Mouse (Mus musculus) ES-Bruce4 (cell line): Measurements from ENCODE around the gene Tgoln1. TPM values are rescaled to one million over a fixed set of nuclear protein-coding genes. Genes with fewer than 3 reads are reported as not detected.

Source experiments
- H3K27ac ChIP-seq: 2 replicates; pipeline ENCODE4 v1.5.1; 2012; ENCODE audit warnings: low read length, inconsistent platforms; ENCODE audit not compliant: insufficient read depth
- H3K27me3 ChIP-seq: 2 replicates; pipeline ENCODE4 v1.6.1; 2012; ENCODE audit warnings: mild to moderate bottlenecking, low read length, inconsistent platforms; ENCODE audit not compliant: control insufficient read depth, poor library complexity, insufficient read depth, severe bottlenecking
- H3K36me3 ChIP-seq: 2 replicates; pipeline ENCODE4 v1.6.1; 2012; ENCODE audit warnings: inconsistent platforms, mild to moderate bottlenecking, low read length, moderate library complexity; ENCODE audit not compliant: control insufficient read depth, poor library complexity, insufficient read depth, severe bottlenecking
- H3K4me1 ChIP-seq: one replicate; pipeline ENCODE4 v1.8.1; 2011; ENCODE audit warnings: low read length; ENCODE audit not compliant: control insufficient read depth, insufficient read depth
- H3K4me3 ChIP-seq: 2 replicates; pipeline ENCODE4 v1.5.1; 2011; ENCODE audit warnings: low read depth, mild to moderate bottlenecking, low read length
- H3K9ac ChIP-seq: 2 replicates; pipeline ENCODE4 v1.6.1; 2012; ENCODE audit warnings: low read depth, mild to moderate bottlenecking, inconsistent platforms; ENCODE audit not compliant: poor library complexity, severe bottlenecking
- H3K9me3 ChIP-seq: replicated peaks from 2 replicates; pipeline ENCODE4 v1.6.1; 2012; ENCODE audit warnings: mild to moderate bottlenecking, low read length, inconsistent platforms; ENCODE audit not compliant: control insufficient read depth, poor library complexity, insufficient read depth, severe bottlenecking
- CTCF ChIP-seq: IDR thresholded peaks from one replicate; pipeline ENCODE4 v1.8.1; 2011; ENCODE audit warnings: low read depth, low read length
- EP300 ChIP-seq: IDR thresholded peaks from 2 replicates; pipeline ENCODE4 v1.6.1; 2011; ENCODE audit warnings: low read depth, low read length; ENCODE audit not compliant: insufficient read depth
- POLR2A ChIP-seq: IDR thresholded peaks from one replicate; pipeline ENCODE4 v1.8.1; 2011; ENCODE audit warnings: low read length; ENCODE audit not compliant: insufficient read depth
- polyA plus RNA-seq: library from polyadenylated mRNA; stranded (reverse); fragments of >200 nt; gene quantifications from 2 replicates; pipeline ENCODE4 v1.2.4, GENCODE M21; 2011; ENCODE audit warnings: low read depth; ENCODE audit not compliant: missing spikeins, insufficient read depth, insufficient read length

Tgoln1 gene
- polyA plus RNA-seq, 1 experiment: 34.1 TPM

DNA sequence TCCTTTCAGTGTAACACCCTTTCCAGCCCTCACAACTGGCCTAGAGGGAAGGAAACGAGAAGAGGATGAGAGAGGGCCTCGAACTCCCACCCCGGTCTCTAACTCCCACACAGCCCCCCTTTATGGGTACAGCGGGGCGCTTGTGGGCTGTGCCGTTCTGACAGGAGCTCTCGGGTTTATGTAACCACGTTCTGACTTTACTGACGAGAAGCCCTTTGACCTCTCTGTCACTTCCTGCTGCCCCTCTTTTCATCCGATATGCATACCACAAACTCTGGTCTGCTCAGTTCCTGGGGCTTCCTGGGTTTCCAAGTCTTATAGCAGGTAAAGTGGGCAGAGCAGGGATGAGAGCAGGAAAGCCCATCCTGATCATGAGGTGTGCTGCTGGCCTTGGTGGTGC is 17.5 kb upstream of the Tgoln1 start:
- H3K27ac ChIP-seq: no peak overlapping the region
- no peak overlapping the region for H3K9ac ChIP-seq
- H3K4me1 ChIP-seq: peaks cover 3% of the 10 kb centered on the region
- H3K27me3 ChIP-seq: no peaks in the 10 kb centered on the region
- H3K4me3 ChIP-seq: no peak overlapping the region
- no peak for TF ChIP-seq EP300
- no peak for TF ChIP-seq CTCF
- TF ChIP-seq POLR2A: no peak
- peaks cover 4% of the 10 kb centered on the region; the same call in 1 of the 2 replicates for H3K36me3 ChIP-seq
- H3K9me3 ChIP-seq: no peaks in the 10 kb centered on the region

- no peak for TF ChIP-seq POLR2A
- no peak for TF ChIP-seq CTCF
- no peak for TF ChIP-seq EP300
- Histone ChIP-seq H3K4me3 (no peak overlapping the region), H3K9me3 (no peaks in the 10 kb centered on the region), H3K36me3 (peaks cover 4% of the 10 kb centered on the region; the same call in 1 of the 2 replicates), H3K9ac (no peak overlapping the region), H3K27me3 (no peaks in the 10 kb centered on the region), H3K4me1 (peaks cover 3% of the 10 kb centered on the region), H3K27ac (no peak overlapping the region)
Observed at GRCm38 (mm10) chr6:72631700-72632099, 14.9 kb upstream of the Tgoln1 start.

DNA sequence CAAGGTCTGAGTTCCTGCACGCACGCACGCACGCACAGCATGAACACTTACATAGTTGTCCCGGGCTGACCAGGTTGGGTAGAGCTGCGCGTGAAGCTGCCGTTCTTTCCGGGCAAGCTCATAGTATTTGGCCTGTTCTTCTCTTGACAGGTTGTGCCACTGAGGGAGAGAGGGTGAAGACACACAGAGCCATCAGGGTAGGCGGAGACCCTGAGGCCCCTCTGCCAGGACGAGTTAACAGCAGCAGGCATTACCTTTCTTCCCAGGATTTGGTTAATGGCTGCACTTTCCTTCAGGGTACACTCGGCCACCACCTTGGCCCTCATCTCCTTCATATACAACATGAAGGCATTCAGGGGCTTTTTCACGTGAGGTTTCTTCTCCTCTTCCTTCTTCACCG is 14.2 kb upstream of the Tgoln1 start:
- H3K9ac ChIP-seq: no peak overlapping the region
- H3K27ac ChIP-seq: no peak overlapping the region
- H3K9me3 ChIP-seq: no peaks in the 10 kb centered on the region
- H3K36me3 ChIP-seq: peaks cover 4% of the 10 kb centered on the region; the same call in 1 of the 2 replicates
- TF ChIP-seq CTCF (no peak), POLR2A (no peak), EP300 (no peak)
- no peak overlapping the region for H3K4me3 ChIP-seq
- no peaks in the 10 kb centered on the region for H3K4me1 ChIP-seq
- H3K27me3 ChIP-seq: no peaks in the 10 kb centered on the region

DNA sequence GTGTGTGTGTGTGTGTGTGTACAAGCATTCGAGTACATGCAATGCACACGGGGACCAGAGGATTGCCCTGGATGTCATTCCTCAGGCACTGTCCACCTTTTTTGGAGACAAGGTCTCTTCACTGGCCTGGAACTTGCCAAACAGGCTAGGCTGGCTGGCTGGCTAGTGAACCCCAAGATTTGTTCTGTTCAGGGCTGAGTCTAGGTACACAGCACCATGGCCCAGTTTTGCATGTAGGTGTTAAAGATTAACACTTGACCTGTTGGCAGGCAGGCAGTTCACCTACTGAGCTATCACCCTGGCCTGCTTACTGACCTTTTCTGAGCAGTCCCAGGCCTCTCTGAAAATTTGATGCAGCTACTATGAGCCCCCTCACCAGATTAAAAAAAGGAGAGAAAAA is 13.6 kb upstream of the Tgoln1 start:
- Histone ChIP-seq H3K9me3 (no peaks in the 10 kb centered on the region), H3K27ac (no peak overlapping the region), H3K36me3 (peaks cover 4% of the 10 kb centered on the region; the same call in 1 of the 2 replicates), H3K4me3 (no peak overlapping the region), H3K27me3 (no peaks in the 10 kb centered on the region), H3K9ac (no peak overlapping the region), H3K4me1 (no peaks in the 10 kb centered on the region)
- TF ChIP-seq CTCF: no peak
- TF ChIP-seq EP300: no peak
- no peak for TF ChIP-seq POLR2A

DNA sequence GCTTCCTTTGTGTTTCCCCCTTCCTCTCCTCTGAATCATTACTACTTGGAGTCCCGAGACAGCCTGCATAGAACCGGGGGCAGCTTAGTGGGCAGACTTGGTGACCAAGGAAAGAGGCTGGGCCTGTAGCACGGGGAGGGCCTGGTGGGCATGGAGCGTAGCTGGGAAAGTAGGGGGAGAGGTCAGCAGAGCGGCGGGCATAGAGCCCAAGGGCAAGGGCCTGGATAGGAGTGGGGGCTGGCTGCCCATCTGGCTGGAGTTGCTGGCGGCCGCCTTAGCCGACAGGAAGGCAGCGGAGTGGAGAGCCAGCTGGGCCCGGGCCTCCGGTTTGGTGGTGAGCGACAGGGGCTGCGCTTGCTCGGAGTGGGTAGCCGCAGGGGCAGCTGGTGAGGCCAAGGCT is 10.5 kb upstream of the Tgoln1 start:
- H3K4me3 ChIP-seq: no peak overlapping the region
- H3K4me1 ChIP-seq: no peaks in the 10 kb centered on the region
- H3K27ac ChIP-seq: no peak overlapping the region
- no peak overlapping the region for H3K9ac ChIP-seq
- peaks cover 4% of the 10 kb centered on the region; the same call in 1 of the 2 replicates for H3K36me3 ChIP-seq
- H3K27me3 ChIP-seq: no peaks in the 10 kb centered on the region
- no peak for TF ChIP-seq EP300
- TF ChIP-seq CTCF: no peak
- no peak for TF ChIP-seq POLR2A
- no peaks in the 10 kb centered on the region for H3K9me3 ChIP-seq

- no peak overlapping the region for H3K27ac ChIP-seq
- H3K36me3 ChIP-seq: peaks cover 4% of the 10 kb centered on the region; the same call in 1 of the 2 replicates
- no peak overlapping the region for H3K9ac ChIP-seq
- H3K4me1 ChIP-seq: no peaks in the 10 kb centered on the region
- H3K4me3 ChIP-seq: no peak overlapping the region
- no peak for TF ChIP-seq CTCF
- no peak for TF ChIP-seq EP300
- TF ChIP-seq POLR2A: no peak
- no peaks in the 10 kb centered on the region for H3K27me3 ChIP-seq
- no peaks in the 10 kb centered on the region for H3K9me3 ChIP-seq
Observed at GRCm38 (mm10) chr6:72626391-72626790, 9.6 kb upstream of the Tgoln1 start.
